Mouse (Mus musculus): ENCODE measurements around the gene Mmrn1. TPM values are rescaled to one million over a fixed set of nuclear protein-coding genes. Genes with fewer than 3 reads are reported as not detected.
"Not testable (repeated sequence)": the region's sequence is repeated elsewhere in the genome, so short reads cannot be mapped to it uniquely, and the experiment has no call there.

The Mmrn1 gene
- total RNA-seq (2014; rRNA removed), result 0.58 and 1.9 TPM in 2 replicates
- polyA plus RNA-seq (2015; fragmentation: Nextera tagmentation; extraction: Ambion mirVana), result 0.82 and 1.1 TPM in 2 replicates

GRCm38 (mm10) chr6:60924676-60925075 lies at the start of gene Mmrn1:
Gene Mmrn1 (plus strand): TSS chr6:60924976.
- H3K36me3 ChIP-seq (ENCODE audit: insufficient read depth, low read length); DNase-seq (ENCODE audit: low spot score); H3K27ac ChIP-seq; H3K27me3 ChIP-seq (ENCODE audit: insufficient read depth, low read length); H3K9ac ChIP-seq (replicated peaks; ENCODE audit: low read length); ATAC-seq; H3K9me3 ChIP-seq (ENCODE audit: low read length); H3K4me1 ChIP-seq (ENCODE audit: insufficient read depth, low read length); H3K4me3 ChIP-seq (ENCODE audit: low read length); H3K4me2 ChIP-seq (ENCODE audit: low read depth, low read length): not testable (repeated sequence)
- WGBS, result 94% methylated on average over 20 of the region's 20 CpGs

GRCm38 (mm10) chr6:60880362-60880761 lies 44.4 kb upstream of the Mmrn1 start:
- TF ChIP-seq CTCF (IDR thresholded peaks at IDR 0.05; ENCODE audit: low read depth), result no peak
- no peaks in the 10 kb centered on the region for H3K36me3 ChIP-seq (ENCODE audit: insufficient read depth, low read length)
- no peak overlapping the region for H3K9ac ChIP-seq (replicated peaks; ENCODE audit: low read length)
- no peak for DNase-seq (ENCODE audit: low spot score)
- 87% methylated on average over 7 of the region's 7 CpGs for WGBS
- H3K4me2 ChIP-seq (ENCODE audit: low read depth, low read length), result no peak overlapping the region
- H3K9me3 ChIP-seq (ENCODE audit: low read length), result no peaks in the 10 kb centered on the region
- no peak for ATAC-seq
- H3K27me3 ChIP-seq (ENCODE audit: insufficient read depth, low read length), result no peaks in the 10 kb centered on the region
- no peak overlapping the region for H3K4me3 ChIP-seq (ENCODE audit: low read length)
- no peak overlapping the region for H3K27ac ChIP-seq
- H3K4me1 ChIP-seq (ENCODE audit: insufficient read depth, low read length), result no peaks in the 10 kb centered on the region

GRCm38 (mm10) chr6:60881534-60881933 lies 43.2 kb upstream of the Mmrn1 start:
- Histone ChIP-seq H3K27ac (no peak overlapping the region), H3K9me3 (ENCODE audit: low read length) (no peaks in the 10 kb centered on the region), H3K4me2 (ENCODE audit: low read depth, low read length) (no peak overlapping the region), H3K27me3 (ENCODE audit: insufficient read depth, low read length) (no peaks in the 10 kb centered on the region), H3K9ac (replicated peaks; ENCODE audit: low read length) (no peak overlapping the region), H3K4me1 (ENCODE audit: insufficient read depth, low read length) (no peaks in the 10 kb centered on the region), H3K36me3 (ENCODE audit: insufficient read depth, low read length) (no peaks in the 10 kb centered on the region), H3K4me3 (ENCODE audit: low read length) (no peak overlapping the region)
- no peak; the same call in 1 of the 2 replicates for TF ChIP-seq CTCF (IDR thresholded peaks at IDR 0.05; ENCODE audit: low read depth)
- WGBS, result 63% methylated on average over 2 of the region's 2 CpGs
- ATAC-seq, result no peak
- peak; percentile 6 for DNase-seq (ENCODE audit: low spot score)

DNA sequence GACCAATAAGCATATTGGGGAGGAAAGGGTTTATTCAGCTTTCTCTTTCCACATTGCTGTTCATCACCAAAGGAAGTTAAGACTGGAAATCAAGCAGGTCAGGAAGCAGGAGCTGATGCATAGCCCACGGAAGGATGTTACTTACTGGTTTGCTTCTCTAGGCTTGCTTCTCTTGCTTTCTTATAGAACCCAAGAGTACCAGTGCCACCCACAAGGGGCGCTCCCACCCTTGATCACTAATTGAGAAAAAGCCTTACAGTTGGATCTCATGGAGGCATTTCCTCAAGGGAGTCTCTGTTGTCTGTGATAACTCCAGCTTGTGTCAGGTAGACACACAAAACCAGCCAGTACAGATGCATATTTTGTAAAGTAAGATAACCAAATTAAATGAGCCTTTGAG lies 17.5 kb upstream of the Mmrn1 start:
- H3K27ac ChIP-seq, result no peak overlapping the region
- H3K36me3 ChIP-seq (ENCODE audit: insufficient read depth, low read length), result no peaks in the 10 kb centered on the region
- no peak overlapping the region for H3K4me3 ChIP-seq (ENCODE audit: low read length)
- H3K4me1 ChIP-seq (ENCODE audit: insufficient read depth, low read length), result no peaks in the 10 kb centered on the region
- WGBS, result 83% methylated on average over 2 of the region's 2 CpGs
- TF ChIP-seq CTCF (IDR thresholded peaks at IDR 0.05; ENCODE audit: low read depth), result no peak
- no peak overlapping the region for H3K9ac ChIP-seq (replicated peaks; ENCODE audit: low read length)
- DNase-seq (ENCODE audit: low spot score) (no peak), ATAC-seq (no peak)
- H3K4me2 ChIP-seq (ENCODE audit: low read depth, low read length), result no peak overlapping the region
- H3K9me3 ChIP-seq (ENCODE audit: low read length), result no peaks in the 10 kb centered on the region
- H3K27me3 ChIP-seq (ENCODE audit: insufficient read depth, low read length), result no peaks in the 10 kb centered on the region

GRCm38 (mm10) chr6:60931364-60931763 lies 6.6 kb downstream of the Mmrn1 start:
- ATAC-seq (peak; percentile 76), DNase-seq (ENCODE audit: low spot score) (peak; percentile 73)
- no peaks in the 10 kb centered on the region for H3K36me3 ChIP-seq (ENCODE audit: insufficient read depth, low read length)
- H3K27ac ChIP-seq, result no peak overlapping the region
- H3K27me3 ChIP-seq (ENCODE audit: insufficient read depth, low read length), result no peaks in the 10 kb centered on the region
- no peak overlapping the region for H3K4me3 ChIP-seq (ENCODE audit: low read length)
- TF ChIP-seq CTCF (IDR thresholded peaks at IDR 0.05; ENCODE audit: low read depth), result peak; percentile 60
- no peaks in the 10 kb centered on the region for H3K9me3 ChIP-seq (ENCODE audit: low read length)
- no peak overlapping the region for H3K4me2 ChIP-seq (ENCODE audit: low read depth, low read length)
- no peak overlapping the region for H3K9ac ChIP-seq (replicated peaks; ENCODE audit: low read length)
- H3K4me1 ChIP-seq (ENCODE audit: insufficient read depth, low read length), result no peaks in the 10 kb centered on the region

DNA sequence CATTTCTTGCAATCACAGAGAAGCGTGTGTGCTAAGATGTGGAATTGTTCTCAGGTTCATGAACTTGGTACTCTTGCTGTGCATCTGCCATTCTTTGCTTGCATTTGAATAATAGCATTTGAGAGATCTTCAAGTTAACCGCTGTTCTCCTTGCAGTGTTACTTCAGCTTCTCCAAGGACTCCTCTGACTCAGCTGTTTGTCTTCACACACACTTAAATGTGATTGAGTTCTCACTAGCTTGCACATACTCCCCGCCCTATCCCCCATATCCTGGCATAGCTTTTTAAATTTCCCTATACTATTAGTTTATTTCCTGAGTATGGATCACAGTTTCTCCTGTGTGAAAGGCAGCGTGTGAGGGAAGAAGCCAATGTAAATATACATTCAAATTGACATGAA lies 10.1 kb downstream of the Mmrn1 start:
- Histone ChIP-seq H3K27me3 (ENCODE audit: insufficient read depth, low read length) (no peaks in the 10 kb centered on the region), H3K4me3 (ENCODE audit: low read length) (no peak overlapping the region), H3K4me2 (ENCODE audit: low read depth, low read length) (no peak overlapping the region), H3K36me3 (ENCODE audit: insufficient read depth, low read length) (no peaks in the 10 kb centered on the region), H3K4me1 (ENCODE audit: insufficient read depth, low read length) (no peaks in the 10 kb centered on the region), H3K9ac (replicated peaks; ENCODE audit: low read length) (no peak overlapping the region), H3K27ac (no peak overlapping the region), H3K9me3 (ENCODE audit: low read length) (no peaks in the 10 kb centered on the region)
- WGBS, result 71% methylated on average over 4 of the region's 4 CpGs
- TF ChIP-seq CTCF (IDR thresholded peaks at IDR 0.05; ENCODE audit: low read depth), result no peak
- DNase-seq (ENCODE audit: low spot score) (no peak), ATAC-seq (no peak)

DNA sequence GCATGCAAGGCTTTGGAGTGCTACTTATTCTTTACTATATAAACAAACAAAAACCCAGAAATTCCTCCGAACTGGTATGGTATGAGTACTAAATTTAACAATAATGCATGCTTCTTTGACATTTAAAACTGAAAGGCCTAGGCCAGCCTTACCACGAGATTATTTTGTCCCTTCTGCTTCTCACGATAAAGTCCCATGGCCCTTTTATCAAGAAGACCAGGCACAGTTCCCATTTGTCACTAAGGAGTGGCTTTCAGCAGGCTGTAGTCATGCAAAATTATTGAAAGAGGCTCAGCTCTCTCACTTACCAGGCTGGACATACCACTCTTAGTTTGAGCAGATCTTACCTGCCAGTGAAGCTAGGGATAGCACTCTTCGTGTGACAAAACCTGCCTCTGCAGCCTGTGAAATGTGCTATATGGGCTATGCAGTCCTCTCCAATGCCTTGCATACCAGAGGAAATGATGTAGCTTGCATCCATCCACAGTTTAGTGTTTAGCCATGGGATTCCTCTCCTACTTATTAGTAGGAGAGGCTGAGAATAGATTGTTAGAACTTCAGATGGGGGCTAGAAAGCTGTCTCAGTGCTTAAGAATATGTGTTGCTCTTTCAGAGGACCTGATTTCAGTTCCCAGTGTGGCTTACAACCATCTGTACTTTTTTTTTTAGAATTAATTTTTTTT lies 10.8 kb downstream of the Mmrn1 start:
- Histone ChIP-seq H3K9me3 (ENCODE audit: low read length) (no peaks in the 10 kb centered on the region), H3K4me3 (ENCODE audit: low read length) (no peak overlapping the region), H3K27me3 (ENCODE audit: insufficient read depth, low read length) (no peaks in the 10 kb centered on the region), H3K4me2 (ENCODE audit: low read depth, low read length) (no peak overlapping the region), H3K36me3 (ENCODE audit: insufficient read depth, low read length) (no peaks in the 10 kb centered on the region), H3K27ac (no peak overlapping the region), H3K9ac (replicated peaks; ENCODE audit: low read length) (no peak overlapping the region), H3K4me1 (ENCODE audit: insufficient read depth, low read length) (no peaks in the 10 kb centered on the region)
- no peak for TF ChIP-seq CTCF (IDR thresholded peaks at IDR 0.05; ENCODE audit: low read depth)
- no peak for DNase-seq (ENCODE audit: low spot score)
- ATAC-seq, result no peak
- WGBS, result 68% methylated on average over 4 of the region's 4 CpGs

Measured in hindbrain, postnatal 0 days (tissue).